Mouse (Mus musculus): ENCODE measurements around the gene Atp6v1g2. TPM values are rescaled to one million over a fixed set of nuclear protein-coding genes. Genes with fewer than 3 reads are reported as not detected.

Atp6v1g2 gene
- polyA plus RNA-seq, 1 experiment from 2014 or later: 4.3 TPM

GRCm38 (mm10) chr17:35242015-35242941 is 8.8 kb downstream of the Atp6v1g2 start:
- Histone ChIP-seq H3K27me3 (replicated peaks) (no peaks in the 10 kb centered on the region), H3K9ac (peak overlapping the region; percentile 98), H3K36me3 (peaks cover 35% of the 10 kb centered on the region), H3K9me3 (no peaks in the 10 kb centered on the region), H3K27ac (peak overlapping the region; percentile 96), H3K4me1 (replicated peaks) (peaks cover 34% of the 10 kb centered on the region), H3K4me3 (replicated peaks) (peak overlapping the region; percentile 73), H3K4me2 (replicated peaks) (peak overlapping the region; percentile 88)
- under 1% methylated on average over 55 of the region's 55 CpGs for WGBS
- ATAC-seq: peak; percentile 59

- Histone ChIP-seq H3K27ac (peak overlapping the region; percentile 96; the same call in 1 of the 2 replicates), H3K4me3 (replicated peaks) (peak overlapping the region; percentile 73), H3K4me1 (replicated peaks) (peaks cover 36% of the 10 kb centered on the region), H3K27me3 (replicated peaks) (no peaks in the 10 kb centered on the region), H3K36me3 (peaks cover 42% of the 10 kb centered on the region), H3K9ac (peak overlapping the region; percentile 98), H3K4me2 (replicated peaks) (peak overlapping the region; percentile 88), H3K9me3 (no peaks in the 10 kb centered on the region)
- no peak for ATAC-seq
- 2% methylated on average over 16 of the region's 16 CpGs for WGBS
Measured at GRCm38 (mm10) chr17:35243086-35243485, 9.6 kb downstream of the Atp6v1g2 start.

- Histone ChIP-seq H3K9ac (peak overlapping the region; percentile 21; the same call in 1 of the 2 replicates), H3K27ac (0 out of 2 replicates have a peak overlapping the region, but pooled peaks have one; percentile 5), H3K9me3 (no peaks in the 10 kb centered on the region), H3K36me3 (peaks cover 59% of the 10 kb centered on the region), H3K4me1 (replicated peaks) (peaks cover 39% of the 10 kb centered on the region), H3K4me2 (replicated peaks) (peak overlapping the region; percentile 88), H3K4me3 (replicated peaks) (peak overlapping the region; percentile 73; the same call in 1 of the 2 replicates), H3K27me3 (replicated peaks) (no peaks in the 10 kb centered on the region)
- ATAC-seq: no peak
- 53% methylated on average over 2 of the region's 2 CpGs for WGBS
Measured at GRCm38 (mm10) chr17:35244999-35245398, 11.5 kb downstream of the Atp6v1g2 start.

- Histone ChIP-seq H3K27me3 (replicated peaks) (no peaks in the 10 kb centered on the region), H3K36me3 (peaks cover 69% of the 10 kb centered on the region), H3K4me1 (replicated peaks) (peaks cover 32% of the 10 kb centered on the region), H3K4me2 (replicated peaks) (peak overlapping the region; percentile 88; the same call in 1 of the 2 replicates), H3K9me3 (no peaks in the 10 kb centered on the region), H3K27ac (no peak overlapping the region), H3K9ac (no peak overlapping the region), H3K4me3 (replicated peaks) (no peak overlapping the region)
- no peak for ATAC-seq
- 79% methylated on average over 15 of the region's 15 CpGs for WGBS
Measured at GRCm38 (mm10) chr17:35245731-35246623, 12.5 kb downstream of the Atp6v1g2 start.

GRCm38 (mm10) chr17:35247144-35247543 is 13.7 kb downstream of the Atp6v1g2 start:
- no peak overlapping the region for H3K4me2 ChIP-seq (replicated peaks)
- H3K4me1 ChIP-seq (replicated peaks): peaks cover 32% of the 10 kb centered on the region
- ATAC-seq: no peak
- H3K36me3 ChIP-seq: peaks cover 78% of the 10 kb centered on the region
- H3K27me3 ChIP-seq (replicated peaks): no peaks in the 10 kb centered on the region
- 76% methylated on average over 7 of the region's 7 CpGs for WGBS
- no peak overlapping the region for H3K9ac ChIP-seq
- H3K27ac ChIP-seq: no peak overlapping the region
- H3K9me3 ChIP-seq: no peaks in the 10 kb centered on the region
- no peak overlapping the region for H3K4me3 ChIP-seq (replicated peaks)

- H3K9me3 ChIP-seq: no peaks in the 10 kb centered on the region
- no peak for ATAC-seq
- peaks cover 89% of the 10 kb centered on the region for H3K36me3 ChIP-seq
- no peaks in the 10 kb centered on the region for H3K27me3 ChIP-seq (replicated peaks)
- H3K9ac ChIP-seq: no peak overlapping the region
- no peak overlapping the region for H3K4me2 ChIP-seq (replicated peaks)
- WGBS: 85% methylated on average over 14 of the region's 14 CpGs
- H3K4me1 ChIP-seq (replicated peaks): peaks cover 26% of the 10 kb centered on the region
- H3K27ac ChIP-seq: no peak overlapping the region
- H3K4me3 ChIP-seq (replicated peaks): no peak overlapping the region
Measured at GRCm38 (mm10) chr17:35248986-35249385, 15.5 kb downstream of the Atp6v1g2 start.

- no peak for ATAC-seq
- H3K9me3 ChIP-seq: no peaks in the 10 kb centered on the region
- no peak overlapping the region for H3K4me3 ChIP-seq (replicated peaks)
- peaks cover 88% of the 10 kb centered on the region for H3K36me3 ChIP-seq
- H3K4me1 ChIP-seq (replicated peaks): peaks cover 20% of the 10 kb centered on the region
- 88% methylated on average over 19 of the region's 19 CpGs for WGBS
- H3K27ac ChIP-seq: no peak overlapping the region
- H3K9ac ChIP-seq: no peak overlapping the region
- H3K27me3 ChIP-seq (replicated peaks): no peaks in the 10 kb centered on the region
- no peak overlapping the region for H3K4me2 ChIP-seq (replicated peaks)
Measured at GRCm38 (mm10) chr17:35249451-35250197, 16.2 kb downstream of the Atp6v1g2 start.

GRCm38 (mm10) chr17:35250348-35251120 is 17.1 kb downstream of the Atp6v1g2 start:
- H3K27ac ChIP-seq: no peak overlapping the region
- H3K4me1 ChIP-seq (replicated peaks): peaks cover 11% of the 10 kb centered on the region; the same call in 1 of the 2 replicates
- H3K4me2 ChIP-seq (replicated peaks): no peak overlapping the region
- H3K27me3 ChIP-seq (replicated peaks): no peaks in the 10 kb centered on the region
- 84% methylated on average over 3 of the region's 3 CpGs for WGBS
- ATAC-seq: no peak
- no peak overlapping the region for H3K9ac ChIP-seq
- H3K4me3 ChIP-seq (replicated peaks): no peak overlapping the region
- peaks cover 80% of the 10 kb centered on the region for H3K36me3 ChIP-seq
- H3K9me3 ChIP-seq: no peaks in the 10 kb centered on the region

- no peaks in the 10 kb centered on the region for H3K27me3 ChIP-seq (replicated peaks)
- no peak overlapping the region for H3K27ac ChIP-seq
- no peak overlapping the region for H3K4me2 ChIP-seq (replicated peaks)
- 77% methylated on average over 15 of the region's 15 CpGs for WGBS
- H3K4me1 ChIP-seq (replicated peaks): 0 out of 2 replicates have a peak, but pooled peaks cover 5% of the 10 kb centered on the region
- H3K9me3 ChIP-seq: no peaks in the 10 kb centered on the region
- no peak overlapping the region for H3K4me3 ChIP-seq (replicated peaks)
- H3K9ac ChIP-seq: no peak overlapping the region
- no peak for ATAC-seq
- peaks cover 75% of the 10 kb centered on the region for H3K36me3 ChIP-seq
Measured at GRCm38 (mm10) chr17:35251162-35251719, 17.8 kb downstream of the Atp6v1g2 start.

GRCm38 (mm10) chr17:35251981-35252380 is 18.5 kb downstream of the Atp6v1g2 start:
- no peaks in the 10 kb centered on the region for H3K9me3 ChIP-seq
- H3K27me3 ChIP-seq (replicated peaks): no peaks in the 10 kb centered on the region
- H3K4me3 ChIP-seq (replicated peaks): no peak overlapping the region
- H3K4me2 ChIP-seq (replicated peaks): no peak overlapping the region
- no peak overlapping the region for H3K27ac ChIP-seq
- no peak for ATAC-seq
- 0 out of 2 replicates have a peak, but pooled peaks cover 5% of the 10 kb centered on the region for H3K4me1 ChIP-seq (replicated peaks)
- WGBS: 76% methylated on average over 5 of the region's 5 CpGs
- no peak overlapping the region for H3K9ac ChIP-seq
- peaks cover 68% of the 10 kb centered on the region for H3K36me3 ChIP-seq
